Mouse (Mus musculus) heart, adult 2 months (tissue): Measurements from ENCODE around the gene Scaf4.

ENCODE experiments used
- CTCF ChIP-seq: fragments of 200-600 bp; IDR thresholded peaks from 2 replicates; pipeline ENCODE4 v1.8.1; 2022; ENCODE audit warnings: antibody characterized with exemption, mild to moderate bottlenecking, moderate library complexity
- POLR2A ChIP-seq: fragments of 200-500 bp; IDR thresholded peaks from 2 replicates; pipeline ENCODE4 v1.6.1; 2011; ENCODE audit warnings: mild to moderate bottlenecking, low read depth, low read length, control low read depth; ENCODE audit not compliant: insufficient read depth

- no peak for TF ChIP-seq CTCF
- no peak for TF ChIP-seq POLR2A
These were observed 62.7 kb downstream of the Scaf4 start for GRCm38 (mm10) chr16:90221441-90222070.
